Mouse (Mus musculus) ovary, adult 18-20 months (tissue): ENCODE results near the gene Flna.
"Not testable (repeated sequence)": the region's sequence is repeated elsewhere in the genome, so short reads cannot be mapped to it uniquely, and the experiment has no call there.

Experiments
- DNase-seq: peaks from one replicate; pipeline ENCODE4 v3.0.0; 2022; ENCODE audit warnings: low spot score, mixed read lengths

Gene Flna

GRCm38 (mm10) chrX:74246213-74246681, 3.4 kb downstream of the Flna start:
- peak; percentile 89 for DNase-seq

- peak; percentile 71 for DNase-seq
Observed at GRCm38 (mm10) chrX:74245687-74246086, 3.9 kb downstream of the Flna start.

GRCm38 (mm10) chrX:74245107-74245506, 4.5 kb downstream of the Flna start:
- no peak for DNase-seq

GRCm38 (mm10) chrX:74244614-74245083, 5.0 kb downstream of the Flna start:
- peak; percentile 70 for DNase-seq

- no peak for DNase-seq
Observed at GRCm38 (mm10) chrX:74243807-74244206, 5.8 kb downstream of the Flna start.

- DNase-seq = no peak
Observed at GRCm38 (mm10) chrX:74243396-74243795, 6.2 kb downstream of the Flna start.

- no peak for DNase-seq
Observed at GRCm38 (mm10) chrX:74240332-74240731, 9.3 kb downstream of the Flna start.

- DNase-seq = no peak
Observed at GRCm38 (mm10) chrX:74233196-74233595, 16.4 kb downstream of the Flna start.

- DNase-seq = no peak
Observed at GRCm38 (mm10) chrX:74230038-74230437, 19.6 kb downstream of the Flna start.

- not testable (repeated sequence) for DNase-seq
Observed at GRCm38 (mm10) chrX:74220099-74220498, 29.5 kb downstream of the Flna start.

GRCm38 (mm10) chrX:74219449-74219848, 30.2 kb downstream of the Flna start:
- no peak for DNase-seq

- no peak for DNase-seq
Observed at GRCm38 (mm10) chrX:74218496-74218895, 31.1 kb downstream of the Flna start.

- DNase-seq = no peak
Observed at GRCm38 (mm10) chrX:74203556-74203955, 46.1 kb downstream of the Flna start.

GRCm38 (mm10) chrX:74176959-74177358, 72.7 kb downstream of the Flna start, which contains the start of gene Tktl1:
Gene Tktl1 (plus strand): TSS chrX:74177259.
- DNase-seq = no peak
